Mouse (Mus musculus) kidney, postnatal 14 days (tissue): ENCODE data around the gene P2ry14.
A peak's percentile ranks its signal among the peaks of the same experiment; 100 is the strongest.

Source experiments
- DNase-seq: peaks from one replicate; pipeline ENCODE4 v3.0.0; 2022; ENCODE audit warnings: mixed read lengths

P2ry14 gene

GRCm38 (mm10) chr3:59153424-59153823, at the start of gene P2ry14:
TSS of gene P2ry14 (minus strand) at chr3:59153618.
- no peak for DNase-seq

- no peak for DNase-seq
Measured at GRCm38 (mm10) chr3:59197329-59197948, 44.0 kb upstream of the P2ry14 start.

GRCm38 (mm10) chr3:59194938-59195337, 41.5 kb upstream of the P2ry14 start, which contains the start of gene Gpr87:
TSS of gene Gpr87 (minus strand) at chr3:59195104.
- no peak for DNase-seq

- DNase-seq: no peak
Measured at GRCm38 (mm10) chr3:59194099-59194498, 40.7 kb upstream of the P2ry14 start.

- no peak for DNase-seq
Measured at GRCm38 (mm10) chr3:59191674-59192073, 38.3 kb upstream of the P2ry14 start.

GRCm38 (mm10) chr3:59187336-59187735, 33.9 kb upstream of the P2ry14 start:
- DNase-seq: no peak

GRCm38 (mm10) chr3:59185662-59186061, 32.2 kb upstream of the P2ry14 start:
- DNase-seq: no peak

GRCm38 (mm10) chr3:59182129-59182528, 28.7 kb upstream of the P2ry14 start:
- DNase-seq: no peak

- DNase-seq: no peak
Measured at GRCm38 (mm10) chr3:59181134-59181533, 27.7 kb upstream of the P2ry14 start.

GRCm38 (mm10) chr3:59176871-59177270, 23.5 kb upstream of the P2ry14 start:
- no peak for DNase-seq

- peak; percentile 58 for DNase-seq
Measured at GRCm38 (mm10) chr3:59175234-59175633, 21.8 kb upstream of the P2ry14 start.

GRCm38 (mm10) chr3:59174426-59175154, 21.2 kb upstream of the P2ry14 start:
- DNase-seq: no peak

GRCm38 (mm10) chr3:59169921-59170627, 16.7 kb upstream of the P2ry14 start:
- DNase-seq: no peak

- no peak for DNase-seq
Measured at GRCm38 (mm10) chr3:59169215-59169614, 15.8 kb upstream of the P2ry14 start.

GRCm38 (mm10) chr3:59168476-59168875, 15.1 kb upstream of the P2ry14 start:
- DNase-seq: no peak

GRCm38 (mm10) chr3:59167417-59168054, 14.1 kb upstream of the P2ry14 start:
- DNase-seq: no peak

- no peak for DNase-seq
Measured at GRCm38 (mm10) chr3:59160465-59160864, 7.0 kb upstream of the P2ry14 start.

GRCm38 (mm10) chr3:59157048-59157447, 3.6 kb upstream of the P2ry14 start:
- no peak for DNase-seq

GRCm38 (mm10) chr3:59155404-59155803, 2.0 kb upstream of the P2ry14 start:
- no peak for DNase-seq

- no peak for DNase-seq
Measured at GRCm38 (mm10) chr3:59154888-59155287, 1.5 kb upstream of the P2ry14 start.

- DNase-seq: no peak
Measured at GRCm38 (mm10) chr3:59150624-59151023, 2.8 kb downstream of the P2ry14 start.

GRCm38 (mm10) chr3:59149646-59150045, 3.8 kb downstream of the P2ry14 start:
- DNase-seq: no peak

- DNase-seq: peak; percentile 19
Measured at GRCm38 (mm10) chr3:59145194-59145593, 8.2 kb downstream of the P2ry14 start.
